ENCODE assay signal across 19 mouse cellular contexts in the genomic region with DNA sequence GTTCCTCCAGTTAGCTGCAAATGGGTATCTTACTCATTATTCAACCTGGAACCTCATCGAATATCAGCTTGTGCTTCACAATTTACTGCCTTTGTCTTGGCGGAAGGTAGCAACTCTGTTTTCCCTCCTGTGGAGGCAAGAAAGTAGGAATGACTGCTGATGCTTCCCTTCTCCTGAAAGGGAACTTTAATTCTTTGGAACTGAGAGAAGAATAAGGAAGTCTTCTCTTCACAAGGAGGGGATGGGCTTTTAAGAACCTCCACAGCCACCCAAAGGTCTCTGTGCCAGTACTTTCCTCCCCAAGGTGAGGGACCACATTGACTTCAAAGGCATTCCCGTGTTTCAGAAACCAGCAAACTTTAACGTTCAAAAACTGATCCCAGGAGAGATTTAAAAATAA. TPM values are rescaled to one million over a fixed set of nuclear protein-coding genes. Genes with fewer than 3 reads are reported as not detected.
"Had no signal": no experiment of that assay in that cellular context is flagged by ENCODE, and none has a peak within 500 bp of the region (broad histone marks: within the 10 kb centered on the region; RNA-seq: fewer than 3 reads in every experiment).

No protein-coding gene starts in this region.

- H3K4me1 ChIP-seq: liver, embryonic 12.5 days; neural tube, embryonic 12.5 days had no signal

- H3K4me2 ChIP-seq: kidney, embryonic 15.5 days; limb, embryonic 15.5 days; liver, embryonic 12.5 days; lung, embryonic 14.5 days; neural tube, embryonic 12.5 days had no signal

- H3K36me3 ChIP-seq: kidney, embryonic 15.5 days; limb, embryonic 15.5 days; liver, embryonic 12.5 days; neural tube, embryonic 12.5 days had no signal

- H3K9ac ChIP-seq: kidney, embryonic 15.5 days; limb, embryonic 15.5 days; liver, embryonic 12.5 days; lung, embryonic 14.5 days; neural tube, embryonic 12.5 days had no signal

- H3K9me3 ChIP-seq: kidney, embryonic 15.5 days; limb, embryonic 15.5 days; liver, embryonic 12.5 days; neural tube, embryonic 12.5 days had no signal

- H3K27ac ChIP-seq: kidney, embryonic 15.5 days; limb, embryonic 15.5 days; liver, embryonic 12.5 days; neural tube, embryonic 12.5 days had no signal

- H3K4me3 ChIP-seq: kidney, embryonic 15.5 days; limb, embryonic 15.5 days; liver, embryonic 12.5 days; megakaryocyte, embryonic 14.5 days; neural tube, embryonic 12.5 days had no signal

- DNase-seq: kidney, adult 2 months; kidney, postnatal 14 days; left cerebral cortex, postnatal 4 days; lung, embryonic 14.5 days; lung, postnatal 10 days; lung, postnatal 4 days; right cerebral cortex, postnatal 4 days; spleen, adult 18-20 months; thymus, adult 18-20 months; thymus, postnatal 14 days had no signal

- ATAC-seq: intestine, embryonic 16.5 days; liver, embryonic 12.5 days had no signal

RNA-seq across cellular contexts. Expression of a gene that starts 10.1 kb away (rescaled TPM):
- polyA plus RNA-seq: intestine, embryonic 16.5 days; liver, embryonic 12.5 days; liver, embryonic 16.5 days; midbrain, postnatal 0 days; stomach, embryonic 14.5 days had no signal
